Mouse (Mus musculus) heart, postnatal 0 days (tissue): ENCODE results near the gene Tmprss12.

Source experiments
- CTCF ChIP-seq: IDR thresholded peaks from 2 replicates; pipeline ENCODE4 v1.5.1; 2016; ENCODE audit warnings: antibody characterized with exemption, control low read depth, low read depth
- EP300 ChIP-seq: IDR thresholded peaks from 2 replicates; pipeline ENCODE4 v1.6.1; 2016; ENCODE audit warnings: antibody characterized with exemption, low read depth

DNA sequence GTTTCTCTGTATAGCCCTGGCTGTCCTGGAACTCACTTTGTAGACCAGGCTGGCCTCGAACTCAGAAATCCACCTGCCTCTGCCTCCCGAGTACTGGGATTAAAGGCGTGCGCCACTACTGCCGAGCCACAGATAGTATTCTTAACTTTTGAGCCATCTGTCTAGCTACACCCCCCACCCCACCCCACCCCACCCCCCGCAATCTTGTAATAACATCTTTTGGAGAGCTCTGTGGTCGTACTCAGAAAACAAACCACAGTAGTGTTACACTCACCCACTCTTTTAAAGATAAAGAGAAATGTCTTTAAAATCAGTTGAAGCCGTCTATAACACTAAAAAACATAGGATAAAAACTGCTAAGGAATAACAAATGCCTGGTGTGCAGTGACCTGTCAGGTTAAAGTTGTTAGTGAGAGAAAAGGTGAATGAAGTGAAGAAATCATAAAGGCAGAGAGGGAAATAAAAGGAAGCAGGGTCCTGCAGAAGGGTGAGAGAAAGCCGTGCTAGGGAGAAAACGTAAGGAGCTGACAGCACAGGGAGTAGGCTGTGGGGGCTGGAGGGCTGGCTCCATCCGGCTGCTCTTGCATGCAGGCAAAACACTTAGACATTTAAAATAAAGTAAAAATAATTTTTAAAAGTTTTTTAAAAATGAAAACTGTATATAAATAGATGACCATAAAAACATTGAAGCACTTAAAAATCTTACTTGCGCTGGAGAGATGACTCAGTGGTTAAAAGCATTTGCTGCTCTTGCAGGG lies 45.2 kb upstream of the Tmprss12 start:
- no peak for TF ChIP-seq CTCF
- no peak for TF ChIP-seq EP300
